Mouse (Mus musculus): ENCODE data around the gene Luc7l3. TPM values are rescaled to one million over a fixed set of nuclear protein-coding genes. Genes with fewer than 3 reads are reported as not detected.

The Luc7l3 gene
- polyA plus RNA-seq (2012; rRNA removed) = 10.0 and 16.1 TPM in 2 replicates

DNA sequence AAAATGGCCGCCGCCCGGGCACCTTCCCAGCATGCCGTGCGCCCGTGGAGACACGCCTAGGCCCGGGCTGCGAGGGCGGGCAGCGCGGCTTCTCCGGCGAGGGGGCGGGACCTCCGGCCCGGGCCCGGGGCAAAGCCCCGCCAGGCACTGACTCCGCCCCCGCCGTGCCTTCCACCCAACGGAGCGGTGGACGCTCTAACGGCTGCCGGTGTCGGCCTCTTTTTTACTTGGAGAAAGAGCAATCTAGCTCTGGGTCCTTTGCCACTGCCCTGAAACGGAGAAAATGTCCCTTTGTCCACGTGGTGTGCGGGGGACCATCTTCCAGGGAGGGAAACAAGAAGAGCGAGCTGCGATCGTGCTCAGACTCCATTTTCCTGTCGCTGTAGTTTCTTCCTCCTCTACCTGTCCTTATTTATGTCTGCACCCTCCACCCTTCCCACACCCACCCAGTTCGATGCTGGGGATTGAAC, at the start of gene Luc7l3:
TSS of gene Luc7l3 (minus strand) at position 58 of the 470 bp plus-strand sequence.
- peak; percentile 95 for DNase-seq
- TF ChIP-seq CTCF (IDR thresholded peaks at IDR 0.05; ENCODE audit: insufficient read depth, low read length) (no peak), POLR2A (IDR thresholded peaks at IDR 0.05; ENCODE audit: borderline replicate concordance, extremely low read depth, low read depth, low read length) (peak; percentile 91)
- Histone ChIP-seq H3K4me1 (ENCODE audit: control insufficient read depth, insufficient read depth, low read length) (peaks cover 11% of the 10 kb centered on the region), H3K4me3 (replicated peaks; ENCODE audit: extremely low read depth, low read depth, low read length) (peak within 1 kb of the TSS; percentile 89)
- WGBS = under 1% methylated on average over 36 of the region's 36 CpGs

GRCm38 (mm10) chr11:94370809-94371208, 49.0 kb upstream of the Luc7l3 start:
- Histone ChIP-seq H3K4me1 (ENCODE audit: control insufficient read depth, insufficient read depth, low read length) (peaks cover 5% of the 10 kb centered on the region; the same call in 1 of the 2 replicates), H3K4me3 (replicated peaks; ENCODE audit: extremely low read depth, low read depth, low read length) (no peak overlapping the region)
- no peak for TF ChIP-seq POLR2A (IDR thresholded peaks at IDR 0.05; ENCODE audit: borderline replicate concordance, extremely low read depth, low read depth, low read length)
- TF ChIP-seq CTCF (IDR thresholded peaks at IDR 0.05; ENCODE audit: insufficient read depth, low read length) = no peak
- DNase-seq = no peak
- WGBS = 12% methylated on average over 5 of the region's 5 CpGs

DNA sequence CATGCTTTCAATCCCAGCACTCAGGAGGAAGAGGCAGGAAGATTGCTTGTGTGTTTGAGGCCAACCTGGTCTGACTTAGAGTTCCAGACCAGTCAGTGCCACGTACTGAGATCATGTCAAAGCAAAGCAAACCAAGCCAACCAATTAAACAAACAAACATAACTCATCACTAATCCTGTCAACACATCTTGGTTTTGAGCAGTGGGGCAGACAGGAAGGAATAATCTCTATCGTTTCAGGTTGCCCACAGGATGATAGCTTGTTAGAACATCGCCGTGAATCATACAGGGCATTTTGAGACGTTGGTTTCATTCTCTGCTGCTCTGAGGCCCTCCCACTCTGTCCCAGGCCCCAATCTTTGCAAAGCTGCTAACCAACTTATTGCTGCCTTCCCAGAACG, 48.2 kb upstream of the Luc7l3 start:
- peaks cover 11% of the 10 kb centered on the region for H3K4me1 ChIP-seq (ENCODE audit: control insufficient read depth, insufficient read depth, low read length)
- no peak overlapping the region for H3K4me3 ChIP-seq (replicated peaks; ENCODE audit: extremely low read depth, low read depth, low read length)
- TF ChIP-seq POLR2A (IDR thresholded peaks at IDR 0.05; ENCODE audit: borderline replicate concordance, extremely low read depth, low read depth, low read length) = no peak
- TF ChIP-seq CTCF (IDR thresholded peaks at IDR 0.05; ENCODE audit: insufficient read depth, low read length) = no peak
- 71% methylated on average over 6 of the region's 6 CpGs for whole genome bisulfite sequencing
- no peak for DNase-seq

DNA sequence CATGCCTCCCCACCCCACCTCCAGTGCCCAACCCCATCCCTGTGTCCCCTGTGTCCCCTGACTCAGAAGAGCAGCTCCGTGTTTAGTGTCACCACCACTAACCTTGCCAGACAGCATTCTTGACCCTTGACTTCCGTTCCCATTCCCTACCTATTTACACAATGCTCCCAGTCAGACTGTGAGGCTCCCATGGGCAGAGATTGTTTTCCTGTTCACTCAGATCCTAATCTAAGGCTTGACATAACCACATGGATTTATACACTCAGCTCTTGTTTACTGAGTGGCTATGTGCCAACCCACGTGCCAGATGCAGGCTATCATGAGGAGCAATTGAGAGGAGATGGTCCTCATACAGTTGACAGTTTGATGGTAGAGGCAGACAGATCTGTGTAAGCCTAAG, 43.6 kb upstream of the Luc7l3 start:
- H3K4me3 ChIP-seq (replicated peaks; ENCODE audit: extremely low read depth, low read depth, low read length) = no peak overlapping the region
- whole genome bisulfite sequencing = 27% methylated on average over 3 of the region's 3 CpGs
- DNase-seq = no peak

GRCm38 (mm10) chr11:94363690-94364089, 41.9 kb upstream of the Luc7l3 start:
- TF ChIP-seq POLR2A (IDR thresholded peaks at IDR 0.05; ENCODE audit: borderline replicate concordance, extremely low read depth, low read depth, low read length) (no peak), CTCF (IDR thresholded peaks at IDR 0.05; ENCODE audit: insufficient read depth, low read length) (no peak)
- DNase-seq = peak; percentile 28
- peaks cover 10% of the 10 kb centered on the region for H3K4me1 ChIP-seq (ENCODE audit: control insufficient read depth, insufficient read depth, low read length)
- WGBS = 51% methylated on average over 7 of the region's 7 CpGs
- no peak overlapping the region for H3K4me3 ChIP-seq (replicated peaks; ENCODE audit: extremely low read depth, low read depth, low read length)

More for the DNA sequence above, 43.6 kb upstream of the Luc7l3 start:
- H3K4me1 ChIP-seq (ENCODE audit: control insufficient read depth, insufficient read depth, low read length) = peaks cover 10% of the 10 kb centered on the region
- TF ChIP-seq POLR2A (IDR thresholded peaks at IDR 0.05; ENCODE audit: borderline replicate concordance, extremely low read depth, low read depth, low read length) (no peak), CTCF (IDR thresholded peaks at IDR 0.05; ENCODE audit: insufficient read depth, low read length) (no peak)

DNA sequence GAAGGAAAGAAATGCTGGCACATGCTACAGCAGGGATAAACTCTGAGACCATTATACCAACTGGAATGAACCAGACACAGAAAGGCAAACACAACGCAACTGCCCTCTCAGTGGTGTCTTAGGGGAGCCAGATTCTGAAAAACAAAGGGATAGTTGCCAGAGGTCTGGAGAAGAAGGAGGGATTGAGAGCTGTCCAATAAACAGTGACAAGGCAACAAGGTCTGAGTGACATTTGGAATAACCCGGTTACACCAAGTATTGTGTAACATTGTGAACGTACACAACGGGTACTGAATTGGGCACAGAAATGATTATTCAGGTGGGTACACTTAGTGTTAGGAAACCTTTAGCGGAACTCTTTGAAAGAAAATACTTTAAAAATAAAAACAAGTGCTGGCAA, 40.3 kb upstream of the Luc7l3 start:
- Histone ChIP-seq H3K4me3 (replicated peaks; ENCODE audit: extremely low read depth, low read depth, low read length) (no peak overlapping the region), H3K4me1 (ENCODE audit: control insufficient read depth, insufficient read depth, low read length) (peaks cover 10% of the 10 kb centered on the region)
- DNase-seq = no peak
- TF ChIP-seq CTCF (IDR thresholded peaks at IDR 0.05; ENCODE audit: insufficient read depth, low read length) = no peak
- no peak for TF ChIP-seq POLR2A (IDR thresholded peaks at IDR 0.05; ENCODE audit: borderline replicate concordance, extremely low read depth, low read depth, low read length)
- WGBS = 73% methylated on average over 5 of the region's 5 CpGs

DNA sequence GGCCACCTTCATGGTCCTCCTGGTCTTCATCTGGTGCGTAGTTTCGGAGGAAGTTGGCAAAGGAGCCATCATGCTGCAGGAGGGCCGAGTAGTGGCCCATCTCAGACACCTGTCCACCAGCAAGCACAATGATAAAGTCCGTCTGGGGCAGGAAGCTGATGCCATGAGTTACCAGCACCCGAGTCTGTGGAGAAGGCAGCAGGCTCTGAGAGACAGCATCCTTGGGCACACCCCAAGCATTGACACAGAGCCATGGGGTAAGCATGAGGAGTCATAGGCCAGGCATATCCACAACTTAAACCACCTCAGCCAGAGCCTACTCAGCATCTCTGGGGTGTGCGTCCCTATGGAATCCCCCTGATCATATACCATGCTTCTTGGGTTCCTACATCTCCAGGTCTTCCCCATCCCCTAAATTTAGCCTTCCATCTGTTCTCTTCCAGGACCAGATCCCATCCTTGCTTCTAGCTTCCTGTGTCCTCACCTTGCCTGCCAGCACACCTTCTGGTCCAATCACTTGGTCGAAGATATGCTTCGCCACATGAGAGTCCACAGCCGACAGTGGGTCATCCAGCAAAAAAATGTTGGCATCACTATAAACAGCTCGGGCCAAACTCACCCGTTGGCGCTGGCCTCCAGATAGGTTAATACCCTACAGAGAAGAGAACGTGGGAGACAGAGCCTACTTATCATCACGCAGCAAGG, 39.5 kb upstream of the Luc7l3 start:
- Histone ChIP-seq H3K4me3 (replicated peaks; ENCODE audit: extremely low read depth, low read depth, low read length) (no peak overlapping the region), H3K4me1 (ENCODE audit: control insufficient read depth, insufficient read depth, low read length) (peaks cover 10% of the 10 kb centered on the region)
- TF ChIP-seq CTCF (IDR thresholded peaks at IDR 0.05; ENCODE audit: insufficient read depth, low read length) (no peak), POLR2A (IDR thresholded peaks at IDR 0.05; ENCODE audit: borderline replicate concordance, extremely low read depth, low read depth, low read length) (no peak)
- 91% methylated on average over 14 of the region's 14 CpGs for WGBS
- DNase-seq = no peak

DNA sequence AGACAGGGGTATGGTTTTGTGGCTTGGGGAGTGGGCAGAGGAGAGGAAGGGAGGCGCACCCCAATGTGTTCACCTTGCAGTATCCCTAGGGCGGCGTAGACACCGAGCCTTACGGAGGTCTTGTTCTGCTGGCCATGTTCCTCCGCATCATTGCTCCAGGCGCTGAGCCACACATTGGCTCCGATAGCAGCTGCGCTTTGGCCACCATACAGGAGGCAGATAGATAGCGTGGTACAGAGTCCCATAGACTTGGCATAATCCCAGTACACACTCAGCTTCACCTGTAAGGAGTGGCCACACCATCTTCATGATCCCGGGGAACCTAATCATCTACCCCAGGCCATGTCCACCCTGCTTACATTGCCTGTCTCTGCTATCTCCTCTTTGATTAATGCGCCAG, 37.4 kb upstream of the Luc7l3 start:
- H3K4me3 ChIP-seq (replicated peaks; ENCODE audit: extremely low read depth, low read depth, low read length) = no peak overlapping the region
- DNase-seq = no peak
- no peaks in the 10 kb centered on the region for H3K4me1 ChIP-seq (ENCODE audit: control insufficient read depth, insufficient read depth, low read length)
- WGBS = 91% methylated on average over 12 of the region's 12 CpGs
- no peak for TF ChIP-seq CTCF (IDR thresholded peaks at IDR 0.05; ENCODE audit: insufficient read depth, low read length)

- no peak for DNase-seq
- TF ChIP-seq POLR2A (IDR thresholded peaks at IDR 0.05; ENCODE audit: borderline replicate concordance, extremely low read depth, low read depth, low read length) (no peak), CTCF (IDR thresholded peaks at IDR 0.05; ENCODE audit: insufficient read depth, low read length) (no peak)
- Histone ChIP-seq H3K4me1 (ENCODE audit: control insufficient read depth, insufficient read depth, low read length) (no peaks in the 10 kb centered on the region), H3K4me3 (replicated peaks; ENCODE audit: extremely low read depth, low read depth, low read length) (no peak overlapping the region)
- WGBS = 80% methylated on average over 9 of the region's 9 CpGs
Observed at GRCm38 (mm10) chr11:94355521-94356217, 33.9 kb upstream of the Luc7l3 start.

- no peak for TF ChIP-seq POLR2A (IDR thresholded peaks at IDR 0.05; ENCODE audit: borderline replicate concordance, extremely low read depth, low read depth, low read length)
- no peak for TF ChIP-seq CTCF (IDR thresholded peaks at IDR 0.05; ENCODE audit: insufficient read depth, low read length)
- DNase-seq = no peak
- 33% methylated on average over 3 of the region's 3 CpGs for WGBS
- no peak overlapping the region for H3K4me3 ChIP-seq (replicated peaks; ENCODE audit: extremely low read depth, low read depth, low read length)
- peaks cover 10% of the 10 kb centered on the region for H3K4me1 ChIP-seq (ENCODE audit: control insufficient read depth, insufficient read depth, low read length)
Observed at GRCm38 (mm10) chr11:94351094-94351493, 29.3 kb upstream of the Luc7l3 start.

Data from lung, adult 2 months (tissue).